Mouse (Mus musculus) layer of hippocampus, adult 9-11 months (tissue): ENCODE results near the gene Vmn2r39.
"Not testable (repeated sequence)": the region's sequence is repeated elsewhere in the genome, so short reads cannot be mapped to it uniquely, and the experiment has no call there.

Experiments
- DNase-seq: peaks from one replicate; pipeline ENCODE4 v3.0.0; 2022

Gene Vmn2r39

DNA sequence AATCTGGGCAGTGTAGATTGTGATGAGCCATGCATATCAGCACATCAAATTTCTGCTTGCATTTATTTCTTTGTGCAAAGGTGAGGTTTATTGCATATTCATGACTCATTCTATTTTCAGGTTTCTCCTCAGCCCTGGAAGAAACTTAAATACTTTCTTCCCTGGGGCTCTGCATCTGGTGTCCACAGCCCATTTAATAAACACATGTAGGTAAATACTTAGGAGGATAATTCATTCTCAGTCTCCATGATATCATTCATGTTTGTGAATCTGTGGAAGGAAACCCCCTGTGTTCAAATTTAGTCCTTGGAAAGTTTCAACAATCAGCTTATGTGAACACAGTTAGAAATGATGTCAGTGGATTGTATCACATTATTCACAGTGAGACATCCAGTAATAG is at the start of gene Vmn2r39:
TSS of gene Vmn2r39 (minus strand) at position 101 of the 400 bp plus-strand sequence.
- DNase-seq = not testable (repeated sequence)

DNA sequence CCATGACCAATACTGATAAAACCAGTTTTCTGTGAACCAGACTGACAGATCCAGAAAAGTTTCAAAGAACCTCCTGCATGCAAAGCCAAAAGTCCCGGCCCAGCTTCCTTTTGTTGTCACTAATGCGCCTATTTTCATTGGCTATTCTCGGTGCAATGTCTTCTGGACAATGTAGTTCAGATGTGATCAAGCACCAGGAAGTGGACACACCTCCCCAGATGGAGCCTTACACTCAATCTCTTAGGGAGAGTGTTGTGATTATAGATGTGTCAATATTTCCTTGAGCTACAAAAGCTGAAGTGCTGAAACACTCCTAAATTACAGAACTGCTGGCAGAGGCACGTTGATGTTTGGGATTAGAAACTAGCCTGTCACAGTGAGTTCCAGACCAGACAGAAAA is 34.8 kb upstream of the Vmn2r39 start:
- DNase-seq = not testable (repeated sequence)
